25 mouse cellular contexts compared by ENCODE assay signal in genomic region chr17:11923989-11924388, GRCm38 (mm10).
DNase-seq lines count a peak whose midpoint lies in the region; ATAC-seq lines count a peak whose summit lies in the region.
"Had no signal": no experiment of that assay in that cellular context is flagged by ENCODE, and none has a peak within 500 bp of the region (broad histone marks: within the 10 kb centered on the region; RNA-seq: fewer than 3 reads in every experiment).

No protein-coding gene starts in this region.

- H3K9ac ChIP-seq in kidney, embryonic 14.5 days (ENCODE audit: low read depth, low read length), result no peak overlapping the region
- H3K9ac ChIP-seq in kidney, embryonic 15.5 days, result no peak overlapping the region
- H3K9ac ChIP-seq: embryonic facial prominence, embryonic 12.5 days; embryonic facial prominence, embryonic 15.5 days; forebrain, postnatal 0 days; heart, embryonic 13.5 days; hindbrain, embryonic 13.5 days had no signal

- no peaks in the 10 kb centered on the region for H3K9me3 ChIP-seq in kidney, embryonic 14.5 days (ENCODE audit: control insufficient read depth, low read length)
- no peaks in the 10 kb centered on the region for H3K9me3 ChIP-seq in kidney, embryonic 15.5 days (replicated peaks)
- H3K9me3 ChIP-seq: embryonic facial prominence, embryonic 12.5 days; embryonic facial prominence, embryonic 15.5 days; heart, embryonic 13.5 days; hindbrain, embryonic 10.5 days; hindbrain, embryonic 13.5 days had no signal

- no peaks in the 10 kb centered on the region for H3K36me3 ChIP-seq in kidney, embryonic 14.5 days (ENCODE audit: control insufficient read depth, insufficient read depth, low read length)
- H3K36me3 ChIP-seq in kidney, embryonic 15.5 days, result no peaks in the 10 kb centered on the region
- H3K36me3 ChIP-seq: embryonic facial prominence, embryonic 12.5 days; embryonic facial prominence, embryonic 15.5 days; heart, embryonic 13.5 days; hindbrain, embryonic 10.5 days; hindbrain, embryonic 13.5 days had no signal

- H3K4me1 ChIP-seq in kidney, embryonic 14.5 days (ENCODE audit: control insufficient read depth, insufficient read depth, low read length), result no peaks in the 10 kb centered on the region
- 0 out of 2 replicates have a peak, but pooled peaks cover 5% of the 10 kb centered on the region for H3K4me1 ChIP-seq in kidney, embryonic 15.5 days
- H3K4me1 ChIP-seq: heart, embryonic 13.5 days; hindbrain, embryonic 10.5 days had no signal

- ATAC-seq in kidney, embryonic 14.5 days (ENCODE audit: low FRiP score, low TSS enrichment), result peak; percentile 24; the same call in 1 of the 2 replicates
- ATAC-seq in kidney, embryonic 15.5 days (replicated peaks; ENCODE audit: low FRiP score), result no peak
- ATAC-seq: CD4-positive, CD25-positive, alpha-beta regulatory T cell, adult 4 months; forebrain, embryonic 14.5 days; forebrain, postnatal 0 days; hindbrain, embryonic 16.5 days had no signal

- 82% methylated on average over 9 of the region's 9 CpGs for WGBS in kidney, embryonic 14.5 days
- WGBS in kidney, embryonic 15.5 days, result 82% methylated on average over 9 of the region's 9 CpGs

- no peak overlapping the region for H3K27ac ChIP-seq in kidney, embryonic 14.5 days (ENCODE audit: low read depth, low read length)
- H3K27ac ChIP-seq in kidney, embryonic 15.5 days, result no peak overlapping the region
- H3K27ac ChIP-seq: embryonic facial prominence, embryonic 12.5 days; embryonic facial prominence, embryonic 15.5 days; gastrocnemius, adult 2 months; heart, embryonic 13.5 days; hindbrain, embryonic 10.5 days; hindbrain, embryonic 13.5 days had no signal

- DNase-seq in kidney, postnatal 4 days, result peak; percentile 35 to 38
- no peak for DNase-seq in kidney, adult 8-10 months
- peak; percentile 2 for DNase-seq in lung, postnatal 10 days
- no peak for DNase-seq in lung, postnatal 4 days
- no peak for DNase-seq in right cerebral cortex, adult 18-20 months
- DNase-seq: adrenal gland, adult 2 months; adrenal gland, postnatal 14 days; cerebellum, adult 11 months; cerebellum, adult 2 months; cerebellum, adult 9-11 months; cerebellum, postnatal 25 days; forebrain, postnatal 0 days; gastrocnemius, adult 2 months; gastrocnemius, postnatal 14 days; heart, adult 18-20 months had no signal

- H3K4me2 ChIP-seq in kidney, embryonic 14.5 days (replicated peaks; ENCODE audit: low read depth, low read length), result no peak overlapping the region
- H3K4me2 ChIP-seq in kidney, embryonic 15.5 days, result no peak overlapping the region
- H3K4me2 ChIP-seq: embryonic facial prominence, embryonic 12.5 days; embryonic facial prominence, embryonic 15.5 days; heart, embryonic 13.5 days; hindbrain, embryonic 13.5 days had no signal

- H3K4me3 ChIP-seq in kidney, embryonic 14.5 days (ENCODE audit: low read length), result no peak overlapping the region
- no peak overlapping the region for H3K4me3 ChIP-seq in kidney, embryonic 15.5 days (replicated peaks)
- H3K4me3 ChIP-seq: embryonic facial prominence, embryonic 12.5 days; embryonic facial prominence, embryonic 15.5 days; gastrocnemius, adult 2 months; heart, embryonic 13.5 days; hindbrain, embryonic 10.5 days; hindbrain, embryonic 13.5 days had no signal

- no peaks in the 10 kb centered on the region for H3K27me3 ChIP-seq in kidney, embryonic 14.5 days (ENCODE audit: control insufficient read depth, insufficient read depth, low read length)
- H3K27me3 ChIP-seq in kidney, embryonic 15.5 days, result no peaks in the 10 kb centered on the region
- H3K27me3 ChIP-seq: embryonic facial prominence, embryonic 12.5 days; embryonic facial prominence, embryonic 15.5 days; heart, embryonic 13.5 days; hindbrain, embryonic 13.5 days had no signal

Comparison
In these comparisons a context has a peak if more than half of its experiments do, and no peak if none do; other contexts are left out.
1. DNase-seq: peak in kidney, postnatal 4 days (2 of 2) and lung, postnatal 10 days (single experiment); none in kidney, adult 8-10 months (0 of 2), lung, postnatal 4 days (0 of 2) and right cerebral cortex, adult 18-20 months (single experiment).